Mouse (Mus musculus) ES-Bruce4 (cell line): ENCODE results near the gene Igf1r. TPM values are rescaled to one million over a fixed set of nuclear protein-coding genes. Genes with fewer than 3 reads are reported as not detected.
A peak's percentile ranks its signal among the peaks of the same experiment; 100 is the strongest.

Source experiments
- H3K27ac ChIP-seq: 2 replicates; pipeline ENCODE4 v1.5.1; 2012; ENCODE audit warnings: low read length, inconsistent platforms; ENCODE audit not compliant: insufficient read depth
- H3K27me3 ChIP-seq: 2 replicates; pipeline ENCODE4 v1.6.1; 2012; ENCODE audit warnings: mild to moderate bottlenecking, low read length, inconsistent platforms; ENCODE audit not compliant: control insufficient read depth, poor library complexity, insufficient read depth, severe bottlenecking
- H3K36me3 ChIP-seq: 2 replicates; pipeline ENCODE4 v1.6.1; 2012; ENCODE audit warnings: inconsistent platforms, mild to moderate bottlenecking, low read length, moderate library complexity; ENCODE audit not compliant: control insufficient read depth, poor library complexity, insufficient read depth, severe bottlenecking
- H3K4me1 ChIP-seq: one replicate; pipeline ENCODE4 v1.8.1; 2011; ENCODE audit warnings: low read length; ENCODE audit not compliant: control insufficient read depth, insufficient read depth
- H3K4me3 ChIP-seq: 2 replicates; pipeline ENCODE4 v1.5.1; 2011; ENCODE audit warnings: low read depth, mild to moderate bottlenecking, low read length
- H3K9ac ChIP-seq: 2 replicates; pipeline ENCODE4 v1.6.1; 2012; ENCODE audit warnings: low read depth, mild to moderate bottlenecking, inconsistent platforms; ENCODE audit not compliant: poor library complexity, severe bottlenecking
- H3K9me3 ChIP-seq: replicated peaks from 2 replicates; pipeline ENCODE4 v1.6.1; 2012; ENCODE audit warnings: mild to moderate bottlenecking, low read length, inconsistent platforms; ENCODE audit not compliant: control insufficient read depth, poor library complexity, insufficient read depth, severe bottlenecking
- CTCF ChIP-seq: IDR thresholded peaks from one replicate; pipeline ENCODE4 v1.8.1; 2011; ENCODE audit warnings: low read depth, low read length
- EP300 ChIP-seq: IDR thresholded peaks from 2 replicates; pipeline ENCODE4 v1.6.1; 2011; ENCODE audit warnings: low read depth, low read length; ENCODE audit not compliant: insufficient read depth
- POLR2A ChIP-seq: IDR thresholded peaks from one replicate; pipeline ENCODE4 v1.8.1; 2011; ENCODE audit warnings: low read length; ENCODE audit not compliant: insufficient read depth
- polyA plus RNA-seq: library from polyadenylated mRNA; stranded (reverse); fragments of >200 nt; gene quantifications from 2 replicates; pipeline ENCODE4 v1.2.4, GENCODE M21; 2011; ENCODE audit warnings: low read depth; ENCODE audit not compliant: missing spikeins, insufficient read depth, insufficient read length

Gene Igf1r
- polyA plus RNA-seq, 1 experiment = 58.4 TPM

DNA sequence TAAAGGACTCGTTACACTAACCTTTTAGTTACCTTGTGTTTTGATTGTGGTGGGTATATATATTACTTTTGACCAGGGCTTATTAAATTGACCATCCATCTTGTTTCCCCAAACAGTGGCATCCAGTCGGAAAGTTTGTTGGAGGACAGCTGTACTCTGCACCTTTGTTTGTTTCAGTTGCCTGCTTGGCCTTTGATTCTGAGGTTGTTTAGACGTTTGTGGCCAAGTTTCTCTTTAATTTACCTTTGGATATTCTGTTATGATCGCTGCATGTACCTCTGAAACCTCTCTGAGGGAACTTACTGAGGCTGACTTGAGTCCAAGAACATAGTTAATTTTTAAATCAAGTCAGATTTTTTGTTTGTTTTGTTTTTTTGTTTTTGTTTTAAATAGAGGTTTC lies 94.5 kb downstream of the Igf1r start:
- H3K9ac ChIP-seq = no peak overlapping the region
- no peaks in the 10 kb centered on the region for H3K36me3 ChIP-seq
- H3K27me3 ChIP-seq = no peaks in the 10 kb centered on the region
- no peaks in the 10 kb centered on the region for H3K4me1 ChIP-seq
- no peak overlapping the region for H3K4me3 ChIP-seq
- H3K27ac ChIP-seq = no peak overlapping the region
- H3K9me3 ChIP-seq = no peaks in the 10 kb centered on the region
- no peak for TF ChIP-seq EP300
- no peak for TF ChIP-seq CTCF
- TF ChIP-seq POLR2A = no peak

DNA sequence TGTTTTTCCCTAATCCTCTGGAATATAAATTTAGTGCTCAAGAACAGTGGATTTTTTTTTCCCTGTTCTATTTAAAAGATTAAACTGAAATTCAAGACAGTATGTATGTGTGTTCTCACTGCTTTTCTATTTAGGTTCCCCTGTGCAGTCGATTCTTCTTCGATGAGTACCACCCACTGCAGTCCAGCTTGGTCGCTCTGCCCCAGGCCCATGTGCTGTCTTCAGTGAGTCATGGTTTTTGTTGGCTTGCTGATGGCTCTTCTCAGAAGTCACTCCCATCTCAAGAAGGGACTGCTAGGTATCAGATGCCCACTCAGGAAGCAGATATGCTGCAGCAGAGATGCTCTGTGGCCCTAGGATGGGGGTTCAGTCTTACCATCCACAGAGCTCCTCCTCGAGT lies 95.9 kb downstream of the Igf1r start:
- TF ChIP-seq CTCF (no peak), POLR2A (no peak), EP300 (no peak)
- no peak overlapping the region for H3K4me3 ChIP-seq
- H3K36me3 ChIP-seq = no peaks in the 10 kb centered on the region
- H3K27me3 ChIP-seq = no peaks in the 10 kb centered on the region
- no peaks in the 10 kb centered on the region for H3K9me3 ChIP-seq
- no peak overlapping the region for H3K27ac ChIP-seq
- no peaks in the 10 kb centered on the region for H3K4me1 ChIP-seq
- H3K9ac ChIP-seq = no peak overlapping the region

DNA sequence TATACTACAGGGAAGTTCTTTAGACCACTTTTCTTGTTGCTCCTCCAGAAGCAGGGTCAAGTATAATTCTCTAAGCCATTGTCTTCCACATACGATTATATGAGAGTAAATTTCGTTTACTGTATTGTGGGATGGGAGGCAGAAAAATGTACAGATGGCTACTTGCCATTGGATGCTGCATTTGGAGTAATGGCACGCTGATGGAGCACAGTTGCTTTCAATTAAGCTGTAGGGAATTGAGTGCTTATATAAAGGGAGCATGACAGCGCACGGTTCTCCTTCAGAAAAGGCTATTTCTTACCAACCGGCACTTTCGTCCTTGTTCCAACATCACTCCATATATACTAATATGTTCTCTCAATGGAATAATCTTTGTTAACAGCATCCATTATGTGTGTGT lies 96.4 kb downstream of the Igf1r start:
- Histone ChIP-seq H3K9me3 (no peaks in the 10 kb centered on the region), H3K36me3 (no peaks in the 10 kb centered on the region), H3K4me3 (no peak overlapping the region), H3K9ac (no peak overlapping the region), H3K27me3 (no peaks in the 10 kb centered on the region), H3K27ac (no peak overlapping the region), H3K4me1 (no peaks in the 10 kb centered on the region)
- TF ChIP-seq EP300 = no peak
- no peak for TF ChIP-seq CTCF
- TF ChIP-seq POLR2A = no peak

DNA sequence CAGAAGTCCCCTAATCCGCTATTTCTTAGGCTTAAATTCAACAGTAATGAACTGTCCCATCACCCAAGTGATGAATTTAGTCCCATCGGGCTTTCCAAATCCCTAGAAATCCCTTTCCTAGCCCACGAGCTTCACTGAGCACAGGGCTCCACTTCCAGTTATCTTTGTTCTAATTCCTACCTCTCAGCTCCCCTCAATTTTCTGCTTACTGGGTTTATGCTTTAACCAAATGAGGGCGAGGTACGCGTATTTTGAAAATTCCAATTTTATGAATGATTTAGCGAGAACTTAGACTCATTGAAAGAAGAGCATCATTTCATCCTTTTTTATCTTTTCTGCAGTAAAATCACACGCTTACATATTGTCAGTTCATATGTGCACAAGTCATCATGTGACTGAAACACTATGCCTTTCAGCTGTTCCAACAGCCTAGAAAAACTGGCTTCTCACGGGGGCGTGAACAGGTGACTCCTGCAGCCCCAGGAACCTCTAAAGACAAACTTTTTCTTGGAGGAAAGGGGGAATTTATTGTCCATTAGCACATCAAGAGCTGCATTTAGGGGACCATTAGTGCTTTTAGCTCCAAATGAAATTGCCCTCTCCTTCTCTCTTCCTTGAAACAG lies 100.5 kb downstream of the Igf1r start:
- no peak overlapping the region for H3K9ac ChIP-seq
- H3K27ac ChIP-seq = no peak overlapping the region
- H3K4me3 ChIP-seq = no peak overlapping the region
- H3K9me3 ChIP-seq = no peaks in the 10 kb centered on the region
- H3K4me1 ChIP-seq = no peaks in the 10 kb centered on the region
- no peaks in the 10 kb centered on the region for H3K36me3 ChIP-seq
- TF ChIP-seq CTCF (no peak), EP300 (no peak), POLR2A (no peak)
- no peaks in the 10 kb centered on the region for H3K27me3 ChIP-seq

DNA sequence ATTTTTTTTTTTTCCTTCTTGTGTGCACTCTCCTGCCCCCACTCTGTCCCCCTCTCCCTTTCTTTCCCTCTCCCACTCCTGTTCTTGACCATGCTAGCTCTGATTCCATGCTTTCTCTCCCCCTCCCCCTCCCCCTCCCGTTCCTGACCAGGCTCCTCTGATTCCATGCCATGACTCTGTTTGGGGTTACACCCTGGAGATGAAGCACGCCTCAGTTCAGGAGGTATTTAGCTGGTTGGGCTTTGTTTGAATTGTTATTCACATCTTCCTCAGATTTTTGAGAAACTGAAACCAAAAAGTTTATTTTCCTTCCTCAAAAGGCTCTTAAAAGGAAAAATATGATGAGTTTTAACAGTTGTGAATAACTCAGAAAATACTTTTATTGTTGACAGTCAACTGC lies 101.9 kb downstream of the Igf1r start:
- no peaks in the 10 kb centered on the region for H3K36me3 ChIP-seq
- no peaks in the 10 kb centered on the region for H3K27me3 ChIP-seq
- H3K9ac ChIP-seq = no peak overlapping the region
- H3K4me1 ChIP-seq = no peaks in the 10 kb centered on the region
- H3K27ac ChIP-seq = no peak overlapping the region
- no peak overlapping the region for H3K4me3 ChIP-seq
- TF ChIP-seq CTCF (no peak), POLR2A (no peak), EP300 (no peak)
- H3K9me3 ChIP-seq = no peaks in the 10 kb centered on the region

DNA sequence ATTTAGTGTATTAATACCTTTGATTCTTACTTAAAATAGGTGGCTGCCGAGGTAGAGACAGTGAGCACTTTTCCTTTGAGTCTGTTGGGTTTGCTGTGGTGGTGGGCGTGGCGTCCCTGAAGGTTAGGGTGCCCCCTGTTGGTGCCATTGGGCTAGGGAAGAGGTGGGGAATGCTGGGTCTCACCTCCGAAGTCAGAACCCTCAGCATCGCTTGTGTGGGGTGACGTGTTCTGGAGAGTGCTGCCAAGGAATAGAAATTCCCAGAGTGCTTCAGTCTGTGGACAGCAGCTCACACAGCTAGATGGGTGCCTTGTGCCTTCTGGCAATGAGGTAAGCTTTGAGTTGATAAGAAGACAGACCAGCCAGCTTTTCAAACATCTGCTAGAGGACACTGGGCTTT lies 102.3 kb downstream of the Igf1r start:
- H3K27me3 ChIP-seq = no peaks in the 10 kb centered on the region
- no peaks in the 10 kb centered on the region for H3K4me1 ChIP-seq
- no peaks in the 10 kb centered on the region for H3K9me3 ChIP-seq
- TF ChIP-seq EP300 (no peak), CTCF (peak; percentile 56), POLR2A (no peak)
- H3K9ac ChIP-seq = no peak overlapping the region
- no peaks in the 10 kb centered on the region for H3K36me3 ChIP-seq
- no peak overlapping the region for H3K27ac ChIP-seq
- H3K4me3 ChIP-seq = no peak overlapping the region
